Mouse (Mus musculus) testis, adult 2 months (tissue): Measurements from ENCODE around the gene Tmtc1. TPM values are rescaled to one million over a fixed set of nuclear protein-coding genes. Genes with fewer than 3 reads are reported as not detected.
A peak's percentile ranks its signal among the peaks of the same experiment; 100 is the strongest.

Source experiments
- H3K27ac ChIP-seq: fragments of 200-500 bp; 2 replicates; pipeline ENCODE4 v1.5.1; 2012; ENCODE audit warnings: low read depth, low read length; ENCODE audit not compliant: control insufficient read depth, insufficient read depth
- H3K27me3 ChIP-seq: fragments of 200-500 bp; 2 replicates; pipeline ENCODE4 v1.6.1; 2012; ENCODE audit warnings: mild to moderate bottlenecking, low read length, moderate library complexity; ENCODE audit not compliant: control insufficient read depth, insufficient read depth
- H3K36me3 ChIP-seq: fragments of 200-500 bp; 2 replicates; pipeline ENCODE4 v1.6.1; 2012; ENCODE audit warnings: mild to moderate bottlenecking, low read length; ENCODE audit not compliant: control insufficient read depth, insufficient read depth
- H3K4me1 ChIP-seq: fragments of 200-500 bp; 2 replicates; pipeline ENCODE4 v1.6.1; 2012; ENCODE audit warnings: low read length; ENCODE audit not compliant: control insufficient read depth, insufficient read depth
- H3K4me3 ChIP-seq: fragments of 200-500 bp; 2 replicates; pipeline ENCODE4 v1.5.1; 2012; ENCODE audit warnings: low read depth, mild to moderate bottlenecking, low read length, moderate library complexity, mixed read lengths; ENCODE audit not compliant: control insufficient read depth
- CTCF ChIP-seq: fragments of 200-500 bp; IDR thresholded peaks from 2 replicates; pipeline ENCODE4 v1.5.1; 2012; ENCODE audit warnings: low read depth, mild to moderate bottlenecking, inconsistent platforms, low read length, moderate library complexity; ENCODE audit not compliant: control insufficient read depth, insufficient read depth, insufficient replicate concordance
- POLR2A ChIP-seq: fragments of 200-500 bp; IDR thresholded peaks from 2 replicates; pipeline ENCODE4 v1.6.1; 2012; ENCODE audit warnings: low read depth, mild to moderate bottlenecking, inconsistent platforms, low read length, moderate library complexity; ENCODE audit not compliant: control insufficient read depth
- polyA plus RNA-seq: library from polyadenylated mRNA; depleted of rRNA; stranded (reverse); fragments of >200 nt; gene quantifications from 2 replicates; pipeline ENCODE4 v1.2.3, GENCODE M21; 2012

Tmtc1 gene
- polyA plus RNA-seq, 1 experiment = 3.5 TPM

DNA sequence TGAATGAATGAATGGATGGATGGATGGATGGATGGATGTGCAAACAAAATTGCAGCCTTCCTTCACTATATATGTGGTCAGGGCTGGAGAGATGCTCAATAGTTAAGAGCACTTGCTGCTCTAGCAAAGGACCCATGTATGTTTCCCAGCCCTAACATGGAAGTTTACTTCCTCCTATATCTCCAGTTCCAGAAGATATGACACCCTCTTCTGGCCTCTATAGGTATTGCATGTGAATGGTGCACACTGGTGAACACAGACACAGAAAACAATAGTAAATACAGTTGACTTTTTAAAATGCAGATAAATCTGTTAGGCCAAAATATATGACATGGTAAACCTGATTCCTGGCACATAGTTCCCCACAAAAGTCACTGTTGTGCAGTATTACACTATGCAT, 73.0 kb downstream of the Tmtc1 start:
- no peak for TF ChIP-seq CTCF
- no peak for TF ChIP-seq POLR2A
- Histone ChIP-seq H3K36me3 (no peaks in the 10 kb centered on the region), H3K27ac (no peak overlapping the region), H3K4me1 (no peaks in the 10 kb centered on the region), H3K27me3 (no peaks in the 10 kb centered on the region), H3K4me3 (no peak overlapping the region)

DNA sequence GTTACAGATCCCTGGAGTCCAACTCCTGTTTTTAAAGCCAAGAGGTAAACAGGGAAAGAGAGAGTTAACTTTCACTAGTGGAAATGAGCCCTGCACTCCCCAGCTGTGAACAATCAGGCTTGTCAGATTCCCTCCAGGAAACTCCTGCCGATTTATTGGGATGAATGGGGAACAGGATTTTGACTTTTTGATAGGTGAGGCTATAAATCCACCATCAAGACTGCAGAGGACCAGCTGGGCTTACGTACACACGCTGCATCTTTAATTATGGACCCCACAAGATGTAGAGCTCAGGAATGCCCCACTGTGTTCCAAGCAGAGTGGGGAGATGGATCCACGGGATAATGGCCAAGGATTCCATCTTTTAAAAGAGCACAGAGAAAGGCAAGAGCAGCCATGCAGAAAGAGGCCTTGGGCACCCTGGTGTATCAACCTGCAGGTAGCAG, 77.1 kb downstream of the Tmtc1 start:
- Histone ChIP-seq H3K4me1 (no peaks in the 10 kb centered on the region), H3K27ac (no peak overlapping the region)
- TF ChIP-seq POLR2A (no peak), CTCF (no peak)

GRCm38 (mm10) chr6:148366629-148367028, 77.6 kb downstream of the Tmtc1 start:
- TF ChIP-seq CTCF (no peak), POLR2A (no peak)
- Histone ChIP-seq H3K27ac (no peak overlapping the region), H3K36me3 (no peaks in the 10 kb centered on the region)

More for the DNA sequence above, 77.1 kb downstream of the Tmtc1 start:
- Histone ChIP-seq H3K36me3 (no peaks in the 10 kb centered on the region), H3K4me3 (no peak overlapping the region), H3K27me3 (no peaks in the 10 kb centered on the region)

DNA sequence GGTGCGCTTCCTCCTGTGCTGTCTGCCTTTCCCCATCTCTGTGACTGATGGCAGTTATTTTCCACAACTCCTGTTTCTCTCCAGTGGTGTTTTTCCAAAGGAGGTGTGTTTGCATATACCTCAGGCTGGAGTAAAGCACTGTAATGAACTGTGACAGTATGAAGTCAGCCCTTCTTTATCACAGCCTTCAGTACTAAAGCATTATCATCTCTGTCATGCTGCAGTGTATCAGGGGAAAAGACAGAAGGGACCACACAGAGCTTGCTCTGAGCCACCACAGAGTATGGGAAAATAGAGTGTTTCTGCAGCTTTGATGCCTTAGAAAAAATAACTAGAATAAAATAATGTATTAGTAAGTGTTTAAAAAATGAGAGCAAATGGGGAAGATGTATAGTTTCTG, 81.0 kb downstream of the Tmtc1 start:
- Histone ChIP-seq H3K27me3 (no peaks in the 10 kb centered on the region), H3K27ac (no peak overlapping the region), H3K36me3 (no peaks in the 10 kb centered on the region), H3K4me3 (no peak overlapping the region), H3K4me1 (no peaks in the 10 kb centered on the region; the same call in none of the 2 replicates)
- TF ChIP-seq CTCF = no peak
- TF ChIP-seq POLR2A = no peak

More at GRCm38 (mm10) chr6:148366629-148367028, 77.6 kb downstream of the Tmtc1 start:
- Histone ChIP-seq H3K4me3 (no peak overlapping the region), H3K4me1 (no peaks in the 10 kb centered on the region), H3K27me3 (no peaks in the 10 kb centered on the region)

DNA sequence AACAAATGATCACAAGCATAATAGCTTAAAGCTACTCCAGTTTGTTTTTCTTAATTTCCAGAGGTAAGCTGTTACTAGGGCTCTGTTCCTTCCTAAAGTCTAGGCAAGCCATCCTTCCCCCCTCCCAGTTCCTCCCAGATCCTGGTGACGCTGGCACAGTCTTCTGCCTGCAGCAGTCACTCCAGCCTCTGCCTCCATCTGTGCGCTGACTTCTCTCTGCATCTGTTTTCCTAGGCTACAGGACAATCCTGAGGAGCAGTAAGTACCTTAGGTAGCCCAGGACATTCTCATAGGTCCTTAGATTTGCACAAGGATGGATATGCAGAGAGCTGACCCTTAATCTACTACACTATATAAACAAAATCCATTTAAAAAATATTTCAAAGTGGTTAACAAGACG, 81.7 kb downstream of the Tmtc1 start:
- Histone ChIP-seq H3K36me3 (no peaks in the 10 kb centered on the region), H3K27ac (no peak overlapping the region), H3K4me3 (no peak overlapping the region), H3K27me3 (no peaks in the 10 kb centered on the region), H3K4me1 (no peaks in the 10 kb centered on the region; the same call in none of the 2 replicates)
- TF ChIP-seq POLR2A (no peak), CTCF (no peak)

DNA sequence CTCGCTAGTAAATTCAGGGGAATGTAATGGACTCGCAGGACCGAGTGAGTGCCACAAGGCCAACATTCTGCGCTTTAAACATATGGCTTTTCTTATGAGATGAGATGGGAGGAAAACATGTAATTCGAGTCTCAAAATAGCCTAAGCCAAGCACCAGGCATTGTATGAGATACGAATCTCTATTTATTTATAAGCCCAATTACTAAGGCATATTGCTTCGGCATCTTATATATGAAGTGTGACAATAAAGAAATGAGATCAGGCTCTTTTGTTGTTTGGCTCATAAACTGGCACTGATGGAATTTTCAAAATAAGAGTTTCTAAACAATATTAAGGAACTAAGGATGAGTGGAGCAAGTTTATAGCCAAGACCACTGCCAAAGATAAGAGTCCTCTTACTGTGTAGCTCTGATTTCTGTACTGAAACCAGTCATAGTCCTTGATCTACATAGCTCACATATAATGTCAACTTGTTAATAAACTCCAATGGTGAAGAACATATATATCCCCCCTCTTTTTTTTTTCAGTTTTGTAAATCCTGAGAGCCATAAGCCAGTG, 84.8 kb downstream of the Tmtc1 start:
- no peak overlapping the region for H3K4me3 ChIP-seq
- H3K27ac ChIP-seq = no peak overlapping the region

GRCm38 (mm10) chr6:148358580-148359246, 85.5 kb downstream of the Tmtc1 start:
- Histone ChIP-seq H3K27me3 (no peaks in the 10 kb centered on the region), H3K27ac (peak overlapping the region; percentile 85), H3K4me1 (peaks cover 3% of the 10 kb centered on the region), H3K36me3 (no peaks in the 10 kb centered on the region), H3K4me3 (peak overlapping the region; percentile 75)
- TF ChIP-seq POLR2A = no peak
- TF ChIP-seq CTCF = no peak

More for the DNA sequence above, 84.8 kb downstream of the Tmtc1 start:
- TF ChIP-seq POLR2A = no peak
- no peak for TF ChIP-seq CTCF
- Histone ChIP-seq H3K36me3 (no peaks in the 10 kb centered on the region), H3K4me1 (peaks cover 3% of the 10 kb centered on the region), H3K27me3 (no peaks in the 10 kb centered on the region)

- no peak for TF ChIP-seq POLR2A
- TF ChIP-seq CTCF = no peak
- Histone ChIP-seq H3K36me3 (no peaks in the 10 kb centered on the region), H3K27ac (no peak overlapping the region), H3K27me3 (no peaks in the 10 kb centered on the region), H3K4me1 (peaks cover 3% of the 10 kb centered on the region), H3K4me3 (no peak overlapping the region)
Observed at GRCm38 (mm10) chr6:148356141-148356540, 88.0 kb downstream of the Tmtc1 start.
